Mouse (Mus musculus): ENCODE results near the gene Mettl7a2. TPM values are rescaled to one million over a fixed set of nuclear protein-coding genes. Genes with fewer than 3 reads are reported as not detected.

The Mettl7a2 gene
- total and polyA plus RNA-seq, 3 experiments: not detected

DNA sequence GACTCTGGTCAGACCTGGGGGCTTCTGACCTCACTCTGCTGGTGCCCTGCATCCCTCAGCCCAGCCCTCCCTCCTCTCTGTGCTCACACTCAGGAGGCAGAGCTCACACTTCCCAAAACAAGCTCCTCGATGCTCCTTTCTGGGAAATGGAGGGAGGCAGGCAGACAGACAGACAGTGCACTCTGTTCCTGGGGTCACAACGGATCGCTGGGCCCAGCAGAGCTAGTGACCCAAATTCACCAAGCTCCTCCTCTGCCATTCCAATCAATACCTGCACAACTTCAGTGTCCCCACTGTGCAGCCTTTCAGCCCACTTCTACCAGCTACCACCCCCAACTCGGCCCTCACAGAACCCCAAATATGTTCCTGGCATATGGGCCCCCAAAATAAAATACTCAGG is 48.8 kb downstream of the Mettl7a2 start:
- TF ChIP-seq GATA1 (IDR thresholded peaks at IDR 0.05; ENCODE audit: low read depth, low read length): no peak
- no peak for TF ChIP-seq POLR2AphosphoS2 (IDR thresholded peaks at IDR 0.05; ENCODE audit: low read length)
- TF ChIP-seq ZNF384 (IDR thresholded peaks at IDR 0.05; ENCODE audit: low read depth, low read length): no peak
- no peak for TF ChIP-seq KAT2A (conservative IDR thresholded peaks at IDR 0.05; ENCODE audit: low read depth, low read length)
- no peak for TF ChIP-seq ELF1 (IDR thresholded peaks at IDR 0.05; ENCODE audit: low read depth, low read length)
- no peak for TF ChIP-seq RCOR1 (IDR thresholded peaks at IDR 0.05; ENCODE audit: low read depth, low read length)
- TF ChIP-seq BHLHE40 (IDR thresholded peaks at IDR 0.05; ENCODE audit: borderline replicate concordance, low read depth, low read length): no peak
- H3K27me3 ChIP-seq (ENCODE audit: control insufficient read depth in 1 of 2, insufficient read depth in 2 of 2, low read length in 2 of 2): no peaks in the 10 kb centered on the region
- peaks cover 2 to 3% of the 10 kb centered on the region in 2 experiments; a peak in 2 of 4 replicates for H3K4me1 ChIP-seq (ENCODE audit: control insufficient read depth in 1 of 2, insufficient read depth in 2 of 2, low read length in 2 of 2)
- H3K9me3 ChIP-seq (replicated peaks; ENCODE audit: insufficient read depth, low read length): no peaks in the 10 kb centered on the region
- no peak overlapping the region for H3K27ac ChIP-seq (ENCODE audit: control insufficient read depth, low read depth, low read length)
- no peak overlapping the region for H3K9ac ChIP-seq (ENCODE audit: control insufficient read depth, low read depth, low read length, poor library complexity, severe bottlenecking)
- peaks cover 3 to 50% of the 10 kb centered on the region in 2 experiments for H3K36me3 ChIP-seq (ENCODE audit: control insufficient read depth in 1 of 2, insufficient read depth in 2 of 2, low read length in 2 of 2)
- H3K4me3 ChIP-seq (ENCODE audit: control insufficient read depth in 1 of 2, insufficient read depth in 1 of 2, low read depth in 2 of 2, low read length in 2 of 2): no peak overlapping the region
- no peaks in the 10 kb centered on the region for H3K79me2 ChIP-seq (ENCODE audit: control insufficient read depth, insufficient read depth, low read length, poor library complexity)
- no peak for DNase-seq (ENCODE audit: low read depth, low spot score)

GRCm38 (mm10) chr15:100402347-100402746 is 49.3 kb downstream of the Mettl7a2 start:
- Histone ChIP-seq H3K9me3 (replicated peaks; ENCODE audit: insufficient read depth, low read length) (no peaks in the 10 kb centered on the region), H3K36me3 (ENCODE audit: control insufficient read depth in 1 of 2, insufficient read depth in 2 of 2, low read length in 2 of 2) (peaks cover 3 to 50% of the 10 kb centered on the region in 2 experiments), H3K4me3 (ENCODE audit: control insufficient read depth in 1 of 2, insufficient read depth in 1 of 2, low read depth in 2 of 2, low read length in 2 of 2) (no peak overlapping the region), H3K4me1 (ENCODE audit: control insufficient read depth in 1 of 2, insufficient read depth in 2 of 2, low read length in 2 of 2) (peaks cover 2 to 3% of the 10 kb centered on the region in 2 experiments; a peak in 2 of 4 replicates), H3K9ac (ENCODE audit: control insufficient read depth, low read depth, low read length, poor library complexity, severe bottlenecking) (no peak overlapping the region), H3K27ac (ENCODE audit: control insufficient read depth, low read depth, low read length) (no peak overlapping the region), H3K27me3 (ENCODE audit: control insufficient read depth in 1 of 2, insufficient read depth in 2 of 2, low read length in 2 of 2) (no peaks in the 10 kb centered on the region), H3K79me2 (ENCODE audit: control insufficient read depth, insufficient read depth, low read length, poor library complexity) (no peaks in the 10 kb centered on the region)
- TF ChIP-seq EP300 (IDR thresholded peaks at IDR 0.05; ENCODE audit: low read depth in 1 of 2, low read length in 2 of 2) (0 out of 4 replicates have a peak, but pooled peaks of 1 of the 2 experiments have one; percentile 15), MXI1 (IDR thresholded peaks at IDR 0.05; ENCODE audit: low read depth, low read length) (no peak)
- DNase-seq (ENCODE audit: low read depth, low spot score): no peak

- Histone ChIP-seq H3K9me3 (replicated peaks; ENCODE audit: insufficient read depth, low read length) (no peaks in the 10 kb centered on the region), H3K4me3 (ENCODE audit: control insufficient read depth in 1 of 2, insufficient read depth in 1 of 2, low read depth in 2 of 2, low read length in 2 of 2) (no peak overlapping the region), H3K79me2 (ENCODE audit: control insufficient read depth, insufficient read depth, low read length, poor library complexity) (no peaks in the 10 kb centered on the region), H3K36me3 (ENCODE audit: control insufficient read depth in 1 of 2, insufficient read depth in 2 of 2, low read length in 2 of 2) (peaks cover 3 to 50% of the 10 kb centered on the region in 2 experiments), H3K27ac (ENCODE audit: control insufficient read depth, low read depth, low read length) (no peak overlapping the region), H3K9ac (ENCODE audit: control insufficient read depth, low read depth, low read length, poor library complexity, severe bottlenecking) (no peak overlapping the region), H3K4me1 (ENCODE audit: control insufficient read depth in 1 of 2, insufficient read depth in 2 of 2, low read length in 2 of 2) (peaks cover 2 to 3% of the 10 kb centered on the region in 2 experiments; a peak in 2 of 4 replicates), H3K27me3 (ENCODE audit: control insufficient read depth in 1 of 2, insufficient read depth in 2 of 2, low read length in 2 of 2) (no peaks in the 10 kb centered on the region)
- TF ChIP-seq NRF1 (IDR thresholded peaks at IDR 0.05; ENCODE audit: insufficient read depth, low read depth, low read length, poor library complexity, severe bottlenecking) (no peak), MAX (IDR thresholded peaks at IDR 0.05; ENCODE audit: low read length) (no peak), POLR2A (IDR thresholded peaks at IDR 0.05; ENCODE audit: control insufficient read depth in 1 of 2, insufficient read depth in 1 of 2, low read depth in 1 of 2, low read length in 2 of 2, poor library complexity in 1 of 2) (no peak), BHLHE40 (IDR thresholded peaks at IDR 0.05; ENCODE audit: borderline replicate concordance, low read depth, low read length) (no peak), JUND (IDR thresholded peaks at IDR 0.05; ENCODE audit: low read depth, low read length) (no peak)
- no peak for DNase-seq (ENCODE audit: low read depth, low spot score)
These were observed 49.8 kb downstream of the Mettl7a2 start for GRCm38 (mm10) chr15:100402798-100403197.
